Comparison of ENCODE assay signal across 15 mouse cellular contexts in genomic region chr11:79053437-79053836, GRCm38 (mm10).
DNase-seq lines count a peak whose midpoint lies in the region; ATAC-seq and TF ChIP-seq lines count a peak whose summit lies in the region.
"Had no signal": no experiment of that assay in that cellular context is flagged by ENCODE, and none has a peak within 500 bp of the region (broad histone marks: within the 10 kb centered on the region; RNA-seq: fewer than 3 reads in every experiment).

No protein-coding gene starts in this region.

- TF ChIP-seq CTCF in layer of hippocampus, adult 2 months (conservative IDR thresholded peaks at IDR 0.05): no peak

- H3K4me1 ChIP-seq in forebrain, embryonic 15.5 days: peaks cover 16% of the 10 kb centered on the region; the same call in 1 of the 2 replicates
- H3K4me1 ChIP-seq in forebrain, embryonic 13.5 days: peaks cover 36% of the 10 kb centered on the region
- H3K4me1 ChIP-seq in embryonic facial prominence, embryonic 10.5 days: peaks cover 53% of the 10 kb centered on the region
- peaks cover 84% of the 10 kb centered on the region for H3K4me1 ChIP-seq in liver, embryonic 12.5 days

- no peaks in the 10 kb centered on the region for H3K36me3 ChIP-seq in forebrain, embryonic 15.5 days
- H3K36me3 ChIP-seq in forebrain, embryonic 13.5 days (ENCODE audit: poor library complexity, severe bottlenecking): 0 out of 2 replicates have a peak, but pooled peaks cover 5% of the 10 kb centered on the region
- peaks cover 4% of the 10 kb centered on the region; the same call in 1 of the 2 replicates for H3K36me3 ChIP-seq in embryonic facial prominence, embryonic 10.5 days (replicated peaks)
- H3K36me3 ChIP-seq in liver, embryonic 12.5 days: 0 out of 2 replicates have a peak, but pooled peaks cover 5% of the 10 kb centered on the region

- H3K4me2 ChIP-seq in forebrain, embryonic 15.5 days (replicated peaks): no peak overlapping the region
- no peak overlapping the region for H3K4me2 ChIP-seq in forebrain, embryonic 13.5 days
- no peak overlapping the region for H3K4me2 ChIP-seq in liver, embryonic 12.5 days

- no peaks in the 10 kb centered on the region for H3K9me3 ChIP-seq in forebrain, embryonic 15.5 days
- H3K9me3 ChIP-seq in forebrain, embryonic 13.5 days (replicated peaks): peaks cover 6% of the 10 kb centered on the region; the same call in 1 of the 2 replicates
- peaks cover 5% of the 10 kb centered on the region; the same call in 1 of the 2 replicates for H3K9me3 ChIP-seq in embryonic facial prominence, embryonic 10.5 days
- H3K9me3 ChIP-seq in liver, embryonic 12.5 days (replicated peaks): no peaks in the 10 kb centered on the region

- no peaks in the 10 kb centered on the region for H3K27me3 ChIP-seq in forebrain, embryonic 15.5 days
- H3K27me3 ChIP-seq in forebrain, embryonic 13.5 days: no peaks in the 10 kb centered on the region
- H3K27me3 ChIP-seq in embryonic facial prominence, embryonic 10.5 days (replicated peaks; ENCODE audit: low read depth, poor library complexity, severe bottlenecking): no peaks in the 10 kb centered on the region
- H3K27me3 ChIP-seq in liver, embryonic 12.5 days (replicated peaks): no peaks in the 10 kb centered on the region
- H3K27me3 ChIP-seq: CH12.LX had no signal

- ATAC-seq in forebrain, embryonic 15.5 days (replicated peaks): no peak
- ATAC-seq in forebrain, embryonic 13.5 days: no peak
- ATAC-seq in liver, embryonic 12.5 days: no peak

- H3K27ac ChIP-seq in forebrain, embryonic 15.5 days (replicated peaks): peak overlapping the region; percentile 54
- H3K27ac ChIP-seq in forebrain, embryonic 13.5 days: no peak overlapping the region; the same call in 1 of the 2 replicates
- peak overlapping the region; percentile 28; the same call in 1 of the 2 replicates for H3K27ac ChIP-seq in layer of hippocampus, adult 2 months
- H3K27ac ChIP-seq in embryonic facial prominence, embryonic 10.5 days (replicated peaks): peak overlapping the region; percentile 35
- H3K27ac ChIP-seq in liver, embryonic 12.5 days: peak overlapping the region; percentile 92

- no peak overlapping the region for H3K4me3 ChIP-seq in forebrain, embryonic 15.5 days
- H3K4me3 ChIP-seq in forebrain, embryonic 13.5 days: no peak overlapping the region
- no peak overlapping the region for H3K4me3 ChIP-seq in layer of hippocampus, adult 2 months
- no peak overlapping the region for H3K4me3 ChIP-seq in embryonic facial prominence, embryonic 10.5 days
- no peak overlapping the region for H3K4me3 ChIP-seq in liver, embryonic 12.5 days

- no peak for DNase-seq in layer of hippocampus, adult 2 months (ENCODE audit: low spot score in 2 of 2)
- DNase-seq in layer of hippocampus, postnatal 14 days (ENCODE audit: low spot score in 2 of 2): no peak
- no peak for DNase-seq in embryonic facial prominence, embryonic 10.5 days (ENCODE audit: low spot score)
- DNase-seq in testis, postnatal 10 days (ENCODE audit: low spot score): no peak
- DNase-seq in cerebellum, adult 9-11 months: no peak
- DNase-seq: adrenal gland, postnatal 14 days; cerebellum, adult 11-12 months; heart, adult 18-20 months; layer of hippocampus, postnatal 36 days; left cerebral cortex, postnatal 4 days; lung, adult 18-20 months had no signal

- H3K9ac ChIP-seq in forebrain, embryonic 15.5 days (replicated peaks): no peak overlapping the region
- no peak overlapping the region for H3K9ac ChIP-seq in forebrain, embryonic 13.5 days
- peak overlapping the region; percentile 47; the same call in 1 of the 2 replicates for H3K9ac ChIP-seq in liver, embryonic 12.5 days
